Mouse (Mus musculus) cerebellum, adult 2 months (tissue): ENCODE measurements around the gene Bcap31.

ENCODE experiments used
- CTCF ChIP-seq: fragments of 200-500 bp; IDR thresholded peaks from 2 replicates; pipeline ENCODE4 v1.5.1; 2011; ENCODE audit warnings: low read depth, mild to moderate bottlenecking, control low read depth, low read length, moderate library complexity, borderline replicate concordance; ENCODE audit not compliant: insufficient read depth
- POLR2A ChIP-seq: fragments of 200-500 bp; IDR thresholded peaks from 2 replicates; pipeline ENCODE4 v1.6.1; 2011; ENCODE audit warnings: low read length, control low read depth, borderline replicate concordance; ENCODE audit not compliant: insufficient read depth

DNA sequence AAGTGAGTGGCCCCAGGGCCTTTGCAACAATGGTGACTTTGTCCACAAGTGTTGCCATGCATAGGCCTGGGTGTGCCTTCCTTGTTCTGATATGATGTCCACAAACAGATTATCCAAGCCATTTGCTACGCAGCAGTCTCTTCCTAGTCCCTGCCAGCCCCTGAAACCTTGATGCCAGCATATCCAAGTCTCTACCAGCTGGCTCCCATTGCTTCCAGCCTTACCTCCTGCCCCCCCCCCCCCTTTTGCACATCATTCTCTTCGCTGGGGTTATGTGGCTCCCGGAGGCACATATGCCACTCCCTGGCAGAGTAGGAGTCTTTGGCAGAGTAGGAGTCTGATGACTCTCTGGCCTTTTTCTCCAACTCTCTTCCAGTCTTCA lies 55.7 kb downstream of the Bcap31 start:
- TF ChIP-seq POLR2A (no peak), CTCF (no peak)
